Mouse (Mus musculus) erythroblast, embryonic 14.5 days (primary cell): ENCODE measurements around the gene Gm11639.

Source experiments
- GATA1 ChIP-seq: IDR thresholded peaks from 2 replicates; pipeline ENCODE4 v1.6.1; 2012; ENCODE audit warnings: low read length, inconsistent platforms, mixed read lengths
- TAL1 ChIP-seq: IDR thresholded peaks from 3 replicates; pipeline ENCODE4 v1.6.1; 2012; ENCODE audit warnings: low read length, inconsistent platforms, mixed read lengths

- TF ChIP-seq GATA1 (no peak), TAL1 (no peak)
Measured at GRCm38 (mm10) chr11:104768072-104768471, 82.6 kb downstream of the Gm11639 start.
